Mouse (Mus musculus) central nervous system, embryonic 18 days (tissue): ENCODE measurements around the gene Vmn1r44. TPM values are rescaled to one million over a fixed set of nuclear protein-coding genes. Genes with fewer than 3 reads are reported as not detected.

Experiments used
- polyA plus RNA-seq: library from polyadenylated mRNA; depleted of rRNA; stranded (reverse); fragments of >200 nt; gene quantifications from 2 replicates; pipeline ENCODE4 v1.2.3, GENCODE M21; 2012; rRNA removed

Vmn1r44 gene
- polyA plus RNA-seq, result not detected in 2 replicates

GRCm38 (mm10) chr6:89883360-89883759 is at the start of gene Vmn1r44:
Gene Vmn1r44 (plus strand): TSS chr6:89883660.

GRCm38 (mm10) chr6:89876313-89876712 is 7.1 kb upstream of the Vmn1r44 start, which contains the start of the genes Vmn1r42 and Vmn1r43:
Gene Vmn1r42 (minus strand): TSS chr6:89876413.
Gene Vmn1r43 (minus strand): TSS chr6:89876413.

GRCm38 (mm10) chr6:89940498-89940897 is 57.0 kb downstream of the Vmn1r44 start, which contains the start of gene Vmn1r45:
Gene Vmn1r45 (minus strand): TSS chr6:89940598.

Other genes with a start within 250 kb of the Vmn1r44 start
- 10.4 and 11.4 TPM in 2 replicates for gene Txnrd3, start 239.7 kb upstream of the Vmn1r44 start, polyA plus RNA-seq
- 0.03 TPM in 1 of 2 replicates, not detected in the other for gene Vmn1r40, start 176.1 kb upstream of the Vmn1r44 start, polyA plus RNA-seq
- gene Vmn1r41, start 142.9 kb upstream of the Vmn1r44 start, polyA plus RNA-seq, result not detected in 2 replicates
- gene Vmn1r42, start 7.2 kb upstream of the Vmn1r44 start, polyA plus RNA-seq, result not detected in 2 replicates
- not detected in 2 replicates for gene Vmn1r43, start 7.2 kb upstream of the Vmn1r44 start, polyA plus RNA-seq
- gene Vmn1r45, start 56.9 kb downstream of the Vmn1r44 start, polyA plus RNA-seq, result not detected in 2 replicates
- not detected in 2 replicates for gene Vmn1r46, start 85.7 kb downstream of the Vmn1r44 start, polyA plus RNA-seq
- not detected in 2 replicates for gene Vmn1r47, start 132.5 kb downstream of the Vmn1r44 start, polyA plus RNA-seq
- gene Vmn1r48, start 153.2 kb downstream of the Vmn1r44 start, polyA plus RNA-seq, result not detected in 2 replicates
- gene Vmn1r49, start 194.8 kb downstream of the Vmn1r44 start, polyA plus RNA-seq, result not detected in 2 replicates
- not detected in 2 replicates for gene Vmn1r50, start 217.8 kb downstream of the Vmn1r44 start, polyA plus RNA-seq
- gene Vmn1r51, start 238.9 kb downstream of the Vmn1r44 start, polyA plus RNA-seq, result not detected in 2 replicates